Mouse (Mus musculus): ENCODE measurements at regions not wholly inside any gene's neighbourhood (a gene's known extent, or its start where the extent isn't known, plus 50 kb on each side); places are given as distances from the start of the nearest gene placed in this dataset.

GRCm38 (mm10) chr2:84184288-84185015 is 194.1 kb downstream of the Gm13691 start:
- WGBS = 83% methylated on average over 19 of the region's 19 CpGs
- no peak overlapping the region for H3K4me2 ChIP-seq
- ATAC-seq (ENCODE audit: low FRiP score, low read depth) = no peak

GRCm38 (mm10) chr2:84185016-84185330 is 194.6 kb downstream of the Gm13691 start:
- Histone ChIP-seq H3K36me3 (no peaks in the 10 kb centered on the region), H3K27me3 (no peaks in the 10 kb centered on the region), H3K27ac (replicated peaks) (no peak overlapping the region), H3K4me2 (no peak overlapping the region), H3K4me1 (replicated peaks) (0 out of 2 replicates have a peak, but pooled peaks cover 4% of the 10 kb centered on the region), H3K9me3 (no peaks in the 10 kb centered on the region), H3K9ac (no peak overlapping the region), H3K4me3 (no peak overlapping the region)
- WGBS = 86% methylated on average over 7 of the region's 7 CpGs
- ATAC-seq (ENCODE audit: low FRiP score, low read depth) = no peak

More at GRCm38 (mm10) chr2:84184288-84185015, 194.1 kb downstream of the Gm13691 start:
- Histone ChIP-seq H3K9ac (no peak overlapping the region), H3K27me3 (no peaks in the 10 kb centered on the region), H3K27ac (replicated peaks) (peak overlapping the region; percentile 21; the same call in 1 of the 2 replicates), H3K9me3 (no peaks in the 10 kb centered on the region), H3K4me1 (replicated peaks) (0 out of 2 replicates have a peak, but pooled peaks cover 4% of the 10 kb centered on the region), H3K36me3 (no peaks in the 10 kb centered on the region), H3K4me3 (no peak overlapping the region)

- H3K4me2 ChIP-seq = no peak overlapping the region
- peak; percentile 88 for ATAC-seq (ENCODE audit: low FRiP score, low read depth)
- H3K9me3 ChIP-seq = no peaks in the 10 kb centered on the region
- H3K4me1 ChIP-seq (replicated peaks) = 0 out of 2 replicates have a peak, but pooled peaks cover 4% of the 10 kb centered on the region
- 44% methylated on average over 9 of the region's 9 CpGs for WGBS
- H3K27ac ChIP-seq (replicated peaks) = no peak overlapping the region
- H3K4me3 ChIP-seq = no peak overlapping the region
- H3K9ac ChIP-seq = no peak overlapping the region
- no peaks in the 10 kb centered on the region for H3K27me3 ChIP-seq
- H3K36me3 ChIP-seq = no peaks in the 10 kb centered on the region
These were observed 195.9 kb downstream of the Gm13691 start for GRCm38 (mm10) chr2:84186126-84186701.

- no peak for ATAC-seq (ENCODE audit: low FRiP score, low read depth)
These were observed 197.1 kb downstream of the Gm13691 start for GRCm38 (mm10) chr2:84187456-84187855.

GRCm38 (mm10) chr2:84189302-84189701 is 198.9 kb downstream of the Gm13691 start:
- WGBS = 92% methylated on average over 3 of the region's 3 CpGs
- Histone ChIP-seq H3K4me2 (no peak overlapping the region), H3K27ac (replicated peaks) (no peak overlapping the region), H3K4me1 (replicated peaks) (0 out of 2 replicates have a peak, but pooled peaks cover 4% of the 10 kb centered on the region), H3K36me3 (no peaks in the 10 kb centered on the region), H3K9me3 (no peaks in the 10 kb centered on the region), H3K9ac (no peak overlapping the region), H3K27me3 (no peaks in the 10 kb centered on the region), H3K4me3 (no peak overlapping the region)
- no peak for ATAC-seq (ENCODE audit: low FRiP score, low read depth)

More at GRCm38 (mm10) chr2:84187456-84187855, 197.1 kb downstream of the Gm13691 start:
- H3K36me3 ChIP-seq = no peaks in the 10 kb centered on the region
- no peak overlapping the region for H3K4me3 ChIP-seq
- H3K9me3 ChIP-seq = no peaks in the 10 kb centered on the region
- H3K4me1 ChIP-seq (replicated peaks) = 0 out of 2 replicates have a peak, but pooled peaks cover 4% of the 10 kb centered on the region
- 89% methylated on average over 4 of the region's 4 CpGs for WGBS
- no peak overlapping the region for H3K9ac ChIP-seq
- H3K4me2 ChIP-seq = no peak overlapping the region
- H3K27ac ChIP-seq (replicated peaks) = no peak overlapping the region
- no peaks in the 10 kb centered on the region for H3K27me3 ChIP-seq

GRCm38 (mm10) chr2:84217116-84217515 is 208.1 kb downstream of the Calcrl start:
- ATAC-seq (ENCODE audit: low FRiP score, low read depth) = no peak
- 83% methylated on average over 1 of the region's 1 CpGs for WGBS
- H3K27me3 ChIP-seq = no peaks in the 10 kb centered on the region
- no peaks in the 10 kb centered on the region for H3K36me3 ChIP-seq
- H3K4me3 ChIP-seq = no peak overlapping the region
- H3K9ac ChIP-seq = no peak overlapping the region
- no peak overlapping the region for H3K4me2 ChIP-seq
- H3K4me1 ChIP-seq (replicated peaks) = no peaks in the 10 kb centered on the region
- H3K27ac ChIP-seq (replicated peaks) = no peak overlapping the region
- H3K9me3 ChIP-seq = no peaks in the 10 kb centered on the region

- Histone ChIP-seq H3K27ac (replicated peaks) (no peak overlapping the region), H3K9me3 (no peaks in the 10 kb centered on the region), H3K27me3 (no peaks in the 10 kb centered on the region), H3K9ac (no peak overlapping the region), H3K4me3 (no peak overlapping the region), H3K36me3 (no peaks in the 10 kb centered on the region), H3K4me1 (replicated peaks) (no peaks in the 10 kb centered on the region), H3K4me2 (no peak overlapping the region)
- no peak for ATAC-seq (ENCODE audit: low FRiP score, low read depth)
- WGBS = 94% methylated on average over 1 of the region's 1 CpGs
These were observed 203.2 kb downstream of the Calcrl start for GRCm38 (mm10) chr2:84222049-84222448.

- 85% methylated on average over 3 of the region's 3 CpGs for WGBS
- H3K27me3 ChIP-seq = no peaks in the 10 kb centered on the region
- H3K4me3 ChIP-seq = no peak overlapping the region
- no peak overlapping the region for H3K9ac ChIP-seq
- no peak for ATAC-seq (ENCODE audit: low FRiP score, low read depth)
- no peak overlapping the region for H3K4me2 ChIP-seq
- no peaks in the 10 kb centered on the region for H3K9me3 ChIP-seq
- no peaks in the 10 kb centered on the region for H3K4me1 ChIP-seq (replicated peaks)
- no peaks in the 10 kb centered on the region for H3K36me3 ChIP-seq
- H3K27ac ChIP-seq (replicated peaks) = no peak overlapping the region
These were observed 195.4 kb downstream of the Calcrl start for GRCm38 (mm10) chr2:84229777-84230176.

GRCm38 (mm10) chr2:84235641-84236040 is 189.6 kb downstream of the Calcrl start:
- Histone ChIP-seq H3K4me3 (no peak overlapping the region), H3K9me3 (no peaks in the 10 kb centered on the region), H3K27me3 (no peaks in the 10 kb centered on the region), H3K36me3 (no peaks in the 10 kb centered on the region), H3K27ac (replicated peaks) (no peak overlapping the region), H3K4me2 (no peak overlapping the region), H3K4me1 (replicated peaks) (no peaks in the 10 kb centered on the region), H3K9ac (no peak overlapping the region)
- WGBS = 80% methylated on average over 4 of the region's 4 CpGs
- ATAC-seq (ENCODE audit: low FRiP score, low read depth) = no peak

- 41% methylated on average over 4 of the region's 4 CpGs for WGBS
- no peak for ATAC-seq (ENCODE audit: low FRiP score, low read depth)
- H3K9ac ChIP-seq = no peak overlapping the region
These were observed 184.0 kb downstream of the Calcrl start for GRCm38 (mm10) chr2:84241244-84241643.

GRCm38 (mm10) chr2:84241986-84242385 is 183.2 kb downstream of the Calcrl start:
- H3K4me1 ChIP-seq (replicated peaks) = no peaks in the 10 kb centered on the region
- H3K36me3 ChIP-seq = no peaks in the 10 kb centered on the region
- H3K9ac ChIP-seq = no peak overlapping the region
- no peak overlapping the region for H3K27ac ChIP-seq (replicated peaks)
- H3K27me3 ChIP-seq = no peaks in the 10 kb centered on the region
- no peak for ATAC-seq (ENCODE audit: low FRiP score, low read depth)
- H3K4me3 ChIP-seq = no peak overlapping the region
- WGBS = 20% methylated on average over 1 of the region's 1 CpGs
- no peaks in the 10 kb centered on the region for H3K9me3 ChIP-seq
- no peak overlapping the region for H3K4me2 ChIP-seq

More at GRCm38 (mm10) chr2:84241244-84241643, 184.0 kb downstream of the Calcrl start:
- Histone ChIP-seq H3K27ac (replicated peaks) (no peak overlapping the region), H3K4me2 (no peak overlapping the region), H3K4me1 (replicated peaks) (no peaks in the 10 kb centered on the region), H3K27me3 (no peaks in the 10 kb centered on the region), H3K36me3 (no peaks in the 10 kb centered on the region), H3K9me3 (no peaks in the 10 kb centered on the region), H3K4me3 (no peak overlapping the region)

GRCm38 (mm10) chr2:84245900-84246299 is 179.3 kb downstream of the Calcrl start:
- Histone ChIP-seq H3K9ac (no peak overlapping the region), H3K4me1 (replicated peaks) (no peaks in the 10 kb centered on the region), H3K27ac (replicated peaks) (no peak overlapping the region), H3K9me3 (no peaks in the 10 kb centered on the region), H3K36me3 (no peaks in the 10 kb centered on the region), H3K4me3 (no peak overlapping the region), H3K27me3 (no peaks in the 10 kb centered on the region), H3K4me2 (no peak overlapping the region)
- ATAC-seq (ENCODE audit: low FRiP score, low read depth) = no peak
- WGBS = 75% methylated on average over 2 of the region's 2 CpGs
